Mouse (Mus musculus) kidney, postnatal 25 days (tissue): ENCODE measurements at regions not wholly inside any gene's neighbourhood (a gene's known extent, or its start where the extent isn't known, plus 50 kb on each side); places are given as distances from the start of the nearest gene placed in this dataset.

ENCODE experiments used
- DNase-seq, 2 experiments: peaks; one replicate each; pipeline ENCODE4 v3.0.0; 2021; ENCODE audit warnings: mixed read lengths in 2 of 2

DNA sequence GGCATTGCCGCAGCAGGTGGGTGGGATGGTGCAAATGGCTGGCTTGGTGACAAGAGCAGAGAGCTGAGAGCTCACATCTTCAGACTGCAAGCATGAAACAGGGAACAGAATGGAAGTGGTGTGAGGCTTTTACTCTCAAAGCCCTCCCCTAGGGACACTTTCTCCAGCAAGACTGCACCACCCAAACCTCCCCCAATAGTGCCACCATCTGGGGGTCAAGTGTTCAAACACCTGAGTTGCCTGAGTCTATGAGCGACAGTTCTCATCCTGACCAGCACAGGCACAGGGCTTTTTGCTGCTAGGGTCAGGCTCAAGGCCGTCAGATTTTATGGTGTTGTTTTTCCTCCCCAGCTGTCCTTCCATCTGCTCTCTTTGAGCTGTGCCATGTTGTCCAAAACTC, 337.9 kb upstream of the Eif4g2 start:
- no peak for DNase-seq

DNA sequence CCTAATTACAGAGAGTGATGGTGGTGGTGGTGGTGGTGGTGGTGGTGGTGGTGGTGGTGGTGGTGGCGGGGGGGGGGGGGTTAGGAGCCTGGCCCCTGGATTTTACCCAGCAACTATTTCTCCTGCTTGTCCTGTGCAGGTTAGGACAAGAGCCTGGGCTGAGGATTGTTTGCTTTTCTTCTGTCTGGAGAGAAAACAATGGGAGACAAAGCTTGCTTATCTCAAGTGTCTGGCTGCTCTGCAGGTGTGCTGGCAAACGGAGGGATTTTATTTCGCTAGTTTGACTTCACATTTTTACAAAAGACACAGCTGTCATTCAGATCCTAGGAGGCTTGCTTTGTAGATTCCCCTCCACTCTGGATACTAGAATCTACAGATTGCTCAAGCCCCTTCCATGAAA, 334.9 kb upstream of the Eif4g2 start:
- no peak for DNase-seq

DNA sequence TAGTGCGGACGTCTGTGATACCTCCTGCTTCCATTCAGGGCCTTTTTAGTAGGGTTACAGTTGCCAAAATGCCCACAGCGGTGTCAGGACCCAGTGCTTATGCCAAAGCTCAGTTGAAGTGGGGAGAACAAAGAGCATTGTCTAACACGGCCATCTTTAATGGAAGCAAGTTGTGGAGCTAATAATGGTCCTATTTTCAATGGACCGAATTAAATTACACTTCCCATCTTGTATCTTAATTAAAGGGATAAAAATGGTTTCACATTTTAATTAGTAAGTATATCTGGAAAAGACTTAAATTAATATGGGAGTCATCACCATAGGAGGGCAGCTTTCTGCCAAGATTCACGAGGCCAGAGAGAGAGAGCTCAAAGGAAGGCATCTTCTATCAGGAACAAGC, 333.2 kb upstream of the Eif4g2 start:
- DNase-seq, result no peak

DNA sequence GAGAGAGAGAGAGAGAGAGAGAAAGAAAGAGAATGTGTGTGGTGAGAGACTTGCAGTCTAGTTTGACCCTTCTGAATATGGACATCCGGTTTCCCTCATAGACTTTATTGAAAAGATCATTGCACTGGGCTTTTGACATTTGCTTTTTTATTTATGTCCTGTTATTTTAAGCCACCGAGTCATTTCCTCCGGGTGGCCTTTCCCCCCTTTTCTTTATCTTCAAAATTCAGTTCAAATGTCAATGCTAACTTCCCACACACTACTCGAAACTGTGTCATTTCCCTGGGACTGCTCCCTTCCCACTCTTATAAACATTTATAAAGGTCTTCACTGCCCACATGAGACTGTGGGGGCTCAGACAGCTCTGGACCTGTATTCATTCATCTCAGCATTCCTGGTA, 330.9 kb upstream of the Eif4g2 start:
- DNase-seq, result peak in 1 of 2 experiments; percentile 8

DNA sequence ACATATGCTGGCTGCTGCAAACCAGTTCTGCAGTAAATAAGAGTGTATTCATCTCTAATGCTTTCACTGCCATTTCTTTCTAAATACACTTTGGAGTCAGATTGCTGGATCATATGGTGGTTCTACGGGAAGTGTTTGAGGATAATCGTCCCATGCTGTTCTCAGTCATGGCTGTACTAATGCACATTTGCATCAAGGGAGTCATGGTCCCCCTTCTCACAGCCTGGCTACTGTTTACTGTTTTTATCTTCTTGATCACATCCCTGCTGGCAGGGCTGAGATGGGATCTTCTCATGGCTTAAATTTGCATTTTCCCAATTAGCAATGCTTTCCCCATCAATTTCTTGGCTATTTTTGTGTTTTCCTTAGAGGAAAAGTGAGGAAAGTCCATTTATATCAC, 330.1 kb upstream of the Eif4g2 start:
- DNase-seq, result no peak

DNA sequence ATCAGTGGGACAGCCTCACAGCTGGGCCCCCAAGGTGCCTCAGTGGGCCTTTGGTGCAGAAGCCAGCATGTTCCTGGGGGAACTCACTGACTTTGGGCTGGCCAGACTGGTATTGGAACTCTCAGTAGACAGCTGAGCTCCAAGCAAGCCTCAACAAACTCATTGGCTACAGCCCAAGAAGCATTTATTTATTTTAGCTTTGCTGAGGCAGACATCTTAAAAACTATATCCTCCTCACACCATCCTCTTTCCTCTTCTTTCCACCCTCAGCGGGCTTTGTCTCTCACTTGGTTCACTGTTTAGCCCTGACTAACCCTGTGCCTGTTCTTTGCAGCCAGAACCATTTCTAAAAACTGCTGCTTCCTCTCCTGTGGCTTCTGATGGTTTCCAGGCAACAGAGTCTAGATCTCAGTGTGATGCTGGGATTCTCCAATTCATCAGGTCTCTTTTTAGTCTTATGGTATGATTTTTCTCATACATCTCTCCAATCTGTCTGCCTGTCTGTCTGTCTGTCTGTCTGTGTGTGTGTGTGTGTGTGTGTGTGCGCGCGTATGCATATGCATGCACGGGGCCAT, 328.6 kb upstream of the Eif4g2 start:
- no peak for DNase-seq

DNA sequence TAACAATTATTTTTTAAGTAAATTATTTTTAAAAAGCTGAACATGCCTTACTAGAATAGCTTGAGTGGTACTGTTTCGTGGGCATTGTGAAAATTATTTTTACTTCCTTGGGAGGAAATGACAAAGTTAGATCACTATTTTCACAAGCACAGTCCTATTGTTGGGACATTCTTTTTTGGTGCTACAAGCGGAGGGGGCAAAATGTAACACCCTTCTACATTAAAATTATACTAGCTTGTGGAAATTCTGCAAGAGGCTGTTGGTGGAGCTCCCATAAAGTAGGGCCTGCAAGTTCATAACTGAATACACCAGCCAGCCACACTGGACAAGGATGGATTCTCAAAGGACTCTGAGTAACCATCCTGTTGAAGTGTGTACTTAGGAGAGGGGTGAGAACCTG, 313.1 kb upstream of the Eif4g2 start:
- no peak for DNase-seq

DNA sequence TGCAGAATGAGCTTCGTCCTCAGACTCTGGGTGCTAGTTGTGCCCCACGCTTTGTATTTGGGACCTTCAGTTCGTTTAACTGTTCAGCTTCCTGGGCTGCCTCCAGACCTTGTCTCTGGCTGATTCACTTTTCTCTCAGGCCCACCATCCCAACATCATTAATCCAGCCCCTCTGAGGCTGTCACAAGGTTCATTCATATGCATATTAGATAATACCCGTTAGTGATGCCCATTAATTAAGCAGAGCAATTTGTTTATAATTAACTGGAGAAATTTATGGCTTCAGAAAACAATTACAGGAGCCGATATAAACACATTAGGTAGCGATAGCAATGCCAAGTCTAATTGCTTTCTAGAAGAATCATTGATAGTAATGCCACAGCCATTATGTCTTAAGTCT, 312.3 kb upstream of the Eif4g2 start:
- no peak for DNase-seq

DNA sequence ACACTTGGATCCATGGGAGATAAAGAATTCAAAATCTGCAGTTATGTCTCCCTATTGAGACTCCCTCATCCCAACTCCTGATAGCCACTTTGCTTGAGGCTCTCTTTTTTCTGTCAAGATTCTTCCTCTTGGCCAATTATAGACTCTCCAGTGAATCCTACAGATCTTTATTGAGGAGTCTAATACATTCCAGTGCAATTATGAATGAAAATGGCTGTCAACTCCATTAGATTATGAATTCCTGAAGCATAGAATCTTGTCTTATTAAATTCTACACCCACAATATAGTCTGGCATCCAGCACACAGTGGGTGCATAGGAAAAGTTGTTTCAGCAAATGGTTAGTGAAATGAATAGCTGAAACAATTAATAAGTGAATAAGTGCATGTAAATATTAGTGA, 311.0 kb upstream of the Eif4g2 start:
- DNase-seq, result no peak

DNA sequence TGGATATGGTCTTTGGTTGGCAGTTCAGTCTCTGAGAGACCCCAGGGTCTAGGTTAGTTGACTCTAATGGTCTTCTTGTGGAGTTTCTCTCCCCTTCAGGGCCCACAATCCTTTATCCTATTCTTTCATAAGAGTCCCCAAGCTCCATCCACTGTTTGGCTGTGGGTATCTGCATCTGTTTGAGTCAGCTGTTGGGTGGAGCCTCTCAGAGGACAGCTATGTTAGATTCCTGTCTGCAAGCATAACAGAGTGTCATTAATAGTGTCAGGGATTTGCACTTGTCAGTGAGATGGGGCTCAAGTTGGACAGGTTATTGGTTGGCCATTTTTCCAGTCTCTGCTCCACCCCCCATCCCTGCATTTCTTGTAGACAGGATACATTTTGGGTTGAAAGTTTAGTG, 306.9 kb upstream of the Eif4g2 start:
- DNase-seq, result no peak

DNA sequence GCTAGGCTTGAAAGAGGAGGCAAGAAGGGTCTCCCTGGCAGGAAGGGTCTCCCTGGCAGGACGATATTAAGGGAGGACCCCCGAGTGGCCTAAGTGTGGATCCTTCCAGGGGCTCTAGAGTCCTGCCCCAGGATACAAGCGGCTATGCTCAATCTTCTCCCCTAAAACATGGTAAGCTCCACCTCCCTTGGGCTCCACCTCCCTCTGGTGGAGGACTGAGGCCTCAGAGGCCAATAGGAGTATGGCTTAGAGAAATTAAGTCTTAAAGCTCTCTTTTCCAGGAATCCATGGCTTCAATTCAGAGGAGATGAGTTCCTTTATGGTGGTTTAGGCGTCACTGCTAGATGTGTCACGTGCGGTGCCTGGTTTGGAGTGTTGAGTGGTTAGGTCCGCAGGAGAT, 291.7 kb upstream of the Eif4g2 start:
- no peak for DNase-seq

DNA sequence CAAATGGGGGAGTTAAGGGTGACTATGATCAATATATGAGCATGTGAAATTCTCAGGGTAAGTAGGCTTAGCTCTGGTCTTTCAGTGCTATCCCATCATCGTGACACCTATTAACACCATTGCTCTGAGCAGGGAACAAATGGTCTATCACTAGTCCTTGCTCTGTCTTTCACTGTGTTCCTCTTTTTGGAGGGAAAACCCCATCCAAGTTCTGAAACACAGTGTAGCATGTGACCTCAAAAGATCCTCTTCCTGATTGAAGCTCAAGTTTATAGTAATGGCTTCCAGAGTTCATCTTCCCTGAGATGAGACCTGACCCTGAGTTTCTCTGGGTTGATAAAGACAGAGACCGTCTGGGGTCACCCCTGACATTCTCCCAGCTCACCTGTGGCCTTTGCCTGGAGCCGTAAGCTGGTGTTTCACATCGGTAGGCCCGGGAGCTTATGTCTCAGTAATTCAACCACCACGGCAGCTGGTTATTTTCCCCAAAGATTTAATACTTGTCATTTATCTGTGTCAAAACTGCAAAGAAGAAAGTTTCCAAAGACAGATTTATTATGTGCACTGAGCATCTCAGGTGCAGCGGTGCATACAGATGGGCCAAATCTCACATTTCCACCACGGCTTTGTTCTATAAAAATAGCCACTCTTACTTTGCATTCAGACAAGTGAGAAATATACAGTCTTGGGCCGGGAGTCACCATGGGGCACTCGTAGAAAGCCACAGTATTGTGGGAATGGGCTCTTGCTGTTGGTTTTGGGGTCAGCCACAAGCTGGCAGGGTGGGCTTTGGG, 290.7 kb upstream of the Eif4g2 start:
- no peak for DNase-seq

DNA sequence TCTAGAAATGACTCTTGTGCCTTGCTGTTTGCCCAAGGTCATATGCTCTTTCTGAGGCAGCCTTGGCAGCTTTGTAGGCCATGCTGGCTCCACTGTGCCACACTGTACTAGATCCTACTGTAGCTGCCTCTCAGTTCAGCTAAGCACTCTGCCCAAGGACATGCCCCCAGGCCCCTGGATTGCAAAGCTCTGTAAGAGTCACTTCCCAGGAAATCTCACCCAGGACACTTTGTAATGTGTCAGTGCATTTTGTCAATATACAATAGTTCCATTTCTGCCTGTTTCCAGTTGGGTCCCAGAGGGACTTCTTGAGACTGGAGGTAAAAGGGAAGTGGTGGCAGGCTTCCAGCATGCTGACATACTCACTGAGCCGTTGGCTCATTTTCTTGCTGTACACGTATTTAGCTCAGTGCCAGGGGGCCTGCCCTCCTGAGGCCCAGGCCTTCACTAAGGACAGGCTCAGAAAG, 287.6 kb upstream of the Eif4g2 start:
- peak; percentile 64 to 65 for DNase-seq

DNA sequence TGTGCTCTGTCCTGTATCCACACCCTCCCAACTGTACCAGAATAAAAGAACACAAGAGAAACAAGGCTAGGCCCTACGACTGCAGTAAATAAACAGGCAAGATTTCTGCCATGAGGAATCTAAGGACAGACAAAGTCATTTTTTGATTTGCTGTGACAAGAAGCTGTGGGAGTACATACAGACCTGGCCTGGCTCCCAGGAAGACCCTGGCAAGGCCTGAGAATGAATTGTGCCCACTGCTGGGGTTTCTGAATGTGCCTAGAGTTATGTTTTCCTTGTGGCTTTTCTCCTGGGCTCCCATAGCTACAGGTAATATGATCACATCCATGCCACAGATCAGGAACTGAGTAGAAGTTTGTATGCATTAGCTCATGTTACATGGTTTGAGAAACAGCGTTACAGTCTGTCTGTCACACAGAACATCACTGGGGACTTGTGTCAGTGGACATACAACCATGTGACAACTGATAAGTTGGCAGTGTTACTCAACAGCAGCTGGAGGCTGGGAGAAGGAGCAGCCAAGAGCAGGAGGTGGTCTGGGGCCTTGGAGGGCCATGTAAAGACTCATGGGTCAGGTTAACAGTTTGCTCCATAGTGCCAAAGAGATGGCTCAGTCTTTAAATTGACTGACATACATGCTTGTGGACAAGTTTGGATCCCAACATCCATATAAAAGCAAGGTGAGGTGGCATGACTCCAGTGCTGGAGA, 285.6 kb upstream of the Eif4g2 start:
- no peak for DNase-seq

DNA sequence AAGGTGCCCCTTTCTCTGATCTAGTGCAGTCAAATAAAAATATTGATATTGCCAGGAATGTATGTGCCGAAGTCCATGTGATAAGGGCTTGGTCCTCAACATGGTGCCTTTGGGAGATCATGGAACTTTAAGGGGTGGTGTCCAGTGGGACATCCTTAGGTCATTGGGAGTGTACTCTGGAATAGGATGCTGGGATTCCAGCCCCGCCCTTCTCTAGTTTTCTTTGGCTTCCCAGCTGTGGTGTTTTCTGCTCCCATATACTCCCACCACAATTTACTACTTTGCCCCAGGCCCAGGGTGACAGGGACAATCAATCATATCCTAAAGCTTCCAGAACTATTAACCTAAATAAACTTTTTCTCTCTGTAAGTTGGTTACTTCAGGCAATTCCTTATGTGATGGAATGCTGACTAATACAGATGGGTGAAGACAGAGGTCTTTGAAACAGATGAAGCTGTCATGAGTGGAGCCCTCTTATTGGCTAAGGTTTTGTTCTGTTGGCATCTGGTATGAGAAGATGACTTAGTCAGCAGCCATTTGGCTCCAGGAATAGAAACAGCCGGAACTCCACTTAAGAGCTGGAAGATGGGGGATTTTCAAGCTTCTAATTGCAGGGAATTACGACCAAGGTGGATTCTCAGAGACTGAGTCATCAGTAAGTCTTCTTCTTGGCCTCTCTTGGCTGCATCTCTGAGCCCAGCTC, 284.3 kb upstream of the Eif4g2 start:
- no peak for DNase-seq

DNA sequence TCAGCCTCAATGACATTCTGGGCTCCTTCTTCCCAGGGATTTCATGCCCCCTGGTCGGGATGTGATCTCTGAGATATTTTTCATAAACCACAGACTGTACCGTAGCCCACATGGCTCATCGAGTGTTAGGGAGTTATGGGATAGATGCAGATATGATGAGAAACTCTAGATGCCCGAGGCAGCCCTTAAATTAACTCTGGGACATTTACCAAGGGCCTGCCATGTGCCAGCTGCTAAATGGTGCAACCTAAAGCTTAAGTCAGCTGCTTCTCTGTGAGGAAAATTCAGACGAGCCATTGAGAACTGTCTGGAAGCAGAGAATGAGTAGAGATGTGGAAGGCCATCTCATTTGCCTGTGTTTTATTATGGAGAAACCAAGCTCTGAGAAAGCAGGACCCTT, 282.6 kb upstream of the Eif4g2 start:
- DNase-seq, result no peak

DNA sequence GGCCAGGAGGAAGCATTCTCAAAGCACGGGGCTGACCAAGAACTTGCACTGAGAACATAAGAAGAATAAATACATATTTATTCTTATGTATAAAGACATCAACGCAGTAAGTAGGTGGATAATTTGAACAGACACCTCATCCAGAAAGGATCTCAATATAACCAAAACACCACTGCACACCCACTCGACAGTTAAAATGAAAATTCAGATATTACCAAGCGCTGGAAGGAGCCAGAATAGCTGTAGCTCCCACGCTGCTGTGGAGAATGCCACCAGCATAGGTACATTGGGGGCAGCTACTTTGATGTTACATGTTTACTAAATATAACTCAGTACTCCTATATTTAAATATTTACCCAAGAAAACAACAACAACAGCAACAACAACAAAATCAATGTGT, 280.4 kb upstream of the Eif4g2 start:
- DNase-seq, result no peak

DNA sequence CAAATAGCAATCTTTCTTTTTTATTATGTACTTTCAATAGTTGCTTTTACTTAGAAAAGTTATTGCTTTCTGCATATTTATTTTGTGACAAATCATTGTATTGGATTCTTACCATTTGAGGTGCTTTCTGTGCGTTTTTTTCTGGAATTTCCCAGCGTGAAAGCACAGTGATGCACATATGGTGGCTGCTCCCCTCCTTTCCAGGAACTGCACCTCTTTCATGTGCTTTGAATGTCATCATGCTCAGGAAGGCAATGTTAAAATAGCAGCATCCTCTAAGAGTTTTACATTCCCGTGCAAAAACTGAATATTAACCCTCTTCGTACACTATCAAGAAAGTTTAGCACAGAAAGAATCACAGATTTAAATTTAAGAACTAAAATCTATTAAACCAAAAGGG, 279.8 kb upstream of the Eif4g2 start:
- DNase-seq, result no peak

DNA sequence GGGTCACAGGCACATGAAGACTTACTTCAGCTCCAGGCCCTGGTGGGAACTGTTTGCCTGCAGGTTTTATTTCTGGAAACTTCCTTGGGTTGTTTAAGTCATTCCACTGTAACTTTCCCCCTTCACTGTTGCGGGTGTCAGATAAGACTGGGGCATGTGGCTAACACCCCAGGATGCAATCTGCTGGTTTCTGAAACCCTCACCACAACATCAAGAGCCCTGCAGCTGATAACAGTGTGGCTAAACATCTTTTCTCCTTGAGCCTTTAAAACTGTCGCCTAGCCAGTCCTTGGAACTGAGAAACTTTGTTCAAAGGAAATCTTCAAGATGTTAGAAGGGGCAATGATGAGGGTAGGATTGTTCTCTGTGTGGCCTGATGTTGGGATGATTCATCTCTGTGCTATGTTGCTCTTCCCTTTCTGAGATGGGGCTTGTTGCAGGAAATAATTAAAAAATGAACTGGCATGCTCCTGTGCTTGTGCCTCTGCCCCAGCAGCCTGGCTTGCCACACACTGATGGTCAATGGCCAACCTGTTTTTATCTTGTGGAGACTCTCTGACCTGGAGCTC, 272.3 kb upstream of the Eif4g2 start:
- DNase-seq, result no peak

DNA sequence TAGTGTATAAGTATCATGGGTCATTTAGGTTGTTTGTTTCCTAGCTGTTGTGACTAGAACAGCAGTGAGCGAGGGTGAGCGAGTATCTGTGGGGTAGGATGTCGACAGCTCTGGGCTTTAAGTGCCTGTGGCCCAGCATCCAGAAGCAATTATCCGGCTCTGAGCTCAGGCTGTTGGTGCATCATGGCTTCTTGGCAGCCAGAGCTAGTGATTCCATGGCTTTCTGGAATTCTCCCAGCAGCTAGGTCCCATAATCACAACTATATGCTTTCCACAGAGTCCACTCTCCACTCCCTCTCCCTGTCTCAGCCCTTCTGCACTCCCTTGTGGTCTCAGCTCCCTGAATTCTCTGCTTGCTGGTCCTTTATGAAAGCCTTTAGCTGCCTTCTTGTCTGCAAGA, 271.2 kb upstream of the Eif4g2 start:
- no peak for DNase-seq

DNA sequence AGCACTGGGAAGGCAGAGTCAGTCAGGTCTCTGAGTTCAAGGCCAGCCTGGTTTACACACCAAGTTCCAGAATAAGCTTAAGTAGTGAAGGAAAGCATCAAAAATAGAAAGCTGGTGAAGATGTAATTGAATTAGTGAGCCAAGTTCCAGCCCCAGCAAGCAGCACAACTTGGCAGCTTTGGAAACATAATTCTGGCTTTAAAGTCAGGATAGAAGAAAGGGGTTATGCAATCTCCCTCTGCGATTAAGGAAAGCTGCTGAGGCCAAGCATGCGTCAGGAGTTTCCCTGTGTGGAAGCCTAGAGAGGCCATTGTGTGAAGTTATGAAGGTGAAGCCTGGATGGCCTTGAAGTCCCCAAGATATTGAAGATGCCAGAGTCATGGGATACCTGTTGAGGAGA, 269.3 kb upstream of the Eif4g2 start:
- DNase-seq, result no peak

DNA sequence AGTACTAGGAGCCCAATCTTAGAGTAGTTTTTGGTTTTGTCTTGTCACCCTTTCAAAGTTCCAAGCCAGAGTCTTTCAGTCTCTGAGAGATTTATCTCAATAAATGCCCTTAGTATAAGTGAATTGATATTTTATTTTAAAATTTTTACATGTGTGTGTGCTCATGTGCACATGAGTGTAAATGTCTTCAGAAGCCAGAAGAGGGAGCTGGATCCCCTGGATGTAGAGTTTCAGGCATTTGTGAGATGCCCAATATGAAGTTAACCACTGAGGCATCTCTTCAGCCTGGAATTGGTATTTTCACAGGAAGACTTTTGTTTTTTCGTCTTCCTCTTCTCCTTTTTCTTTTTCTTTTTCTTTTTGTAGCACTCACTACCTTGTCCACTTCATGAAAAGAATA, 262.3 kb upstream of the Eif4g2 start:
- no peak for DNase-seq

DNA sequence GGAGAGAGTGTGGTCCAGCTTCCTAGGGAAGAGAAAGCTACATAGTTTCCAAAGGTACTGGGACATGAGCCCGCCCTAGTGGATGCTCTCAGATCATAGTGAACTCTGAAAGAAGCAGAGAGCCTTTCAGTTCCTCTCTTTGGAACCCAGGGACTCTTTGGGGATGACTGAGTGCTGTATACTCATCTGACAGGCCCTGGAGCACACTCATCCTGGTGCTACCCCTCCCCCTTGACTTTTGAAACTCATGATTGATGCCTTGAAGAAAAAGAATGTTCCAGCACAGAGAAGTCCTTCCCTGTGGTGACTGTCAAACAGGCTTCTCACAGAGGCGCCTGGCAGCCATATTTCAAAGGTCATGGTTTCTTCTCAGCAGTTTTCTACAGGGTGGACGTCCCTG, 254.2 kb upstream of the Eif4g2 start:
- no peak for DNase-seq
